Mouse (Mus musculus) bone marrow, adult 2 months (tissue): ENCODE results near the gene Ak4. TPM values are rescaled to one million over a fixed set of nuclear protein-coding genes. Genes with fewer than 3 reads are reported as not detected.
"Not testable (repeated sequence)": the region's sequence is repeated elsewhere in the genome, so short reads cannot be mapped to it uniquely, and the experiment has no call there.

Source experiments
- H3K27ac ChIP-seq: fragments of 200-500 bp; 2 replicates; pipeline ENCODE4 v1.5.1; 2012; ENCODE audit warnings: low read depth, mild to moderate bottlenecking, control low read depth, inconsistent platforms, low read length; ENCODE audit not compliant: control insufficient read depth, poor library complexity, insufficient read depth
- H3K4me1 ChIP-seq: fragments of 200-500 bp; 2 replicates; pipeline ENCODE4 v1.6.1; 2011; ENCODE audit warnings: low read length; ENCODE audit not compliant: control insufficient read depth, insufficient read depth
- H3K4me3 ChIP-seq: fragments of 200-500 bp; replicated peaks from 2 replicates; pipeline ENCODE3; 2011; ENCODE audit warnings: mild to moderate bottlenecking, low read depth, low read length, control low read depth; ENCODE audit not compliant: control insufficient read depth
- CTCF ChIP-seq: fragments of 200-500 bp; IDR thresholded peaks from 2 replicates; pipeline ENCODE4 v1.5.1; 2011; ENCODE audit warnings: low read length, control low read depth; ENCODE audit not compliant: control insufficient read depth, insufficient read depth
- POLR2A ChIP-seq: fragments of 200-500 bp; IDR thresholded peaks from 2 replicates; pipeline ENCODE4 v1.6.1; 2011; ENCODE audit warnings: low read depth, mild to moderate bottlenecking, control low read depth, low read length, borderline replicate concordance; ENCODE audit not compliant: control insufficient read depth
- WGBS: fragments of 180-500 bp; shearing (Covaris S2); methylation state at CpG from one replicate; pipeline ENCODE4 v1.1.7; 2018; 5-methylcytosine and 5-hydroxymethylcytosine counted together
- polyA plus RNA-seq: library from polyadenylated mRNA; stranded (reverse); fragments of >200 nt; gene quantifications from 2 replicates; pipeline ENCODE4 v1.2.4, GENCODE M21; 2011; ENCODE audit warnings: low replicate concordance; ENCODE audit not compliant: missing spikeins, insufficient read depth, insufficient read length

Gene Ak4
- polyA plus RNA-seq, 1 experiment = 2.4 TPM

- TF ChIP-seq CTCF (no peak), POLR2A (no peak)
- Histone ChIP-seq H3K4me3 (no peak overlapping the region), H3K27ac (no peak overlapping the region), H3K4me1 (no peaks in the 10 kb centered on the region)
- WGBS = 55% methylated on average over 2 of the region's 2 CpGs
These were observed 34.1 kb upstream of the Ak4 start for GRCm38 (mm10) chr4:101385002-101385401.

GRCm38 (mm10) chr4:101388246-101388645 lies 30.8 kb upstream of the Ak4 start:
- Histone ChIP-seq H3K4me1 (no peaks in the 10 kb centered on the region), H3K4me3 (no peak overlapping the region), H3K27ac (no peak overlapping the region)
- TF ChIP-seq CTCF (no peak), POLR2A (no peak)
- WGBS = 84% methylated on average over 8 of the region's 8 CpGs

- H3K4me1 ChIP-seq, H3K27ac ChIP-seq, H3K4me3 ChIP-seq: not testable (repeated sequence)
- WGBS = 60% methylated on average over 6 of the region's 6 CpGs
These were observed 30.4 kb upstream of the Ak4 start for GRCm38 (mm10) chr4:101388656-101389055.

GRCm38 (mm10) chr4:101392229-101392628 lies 26.8 kb upstream of the Ak4 start:
- peak; percentile 68 for TF ChIP-seq CTCF
- no peak for TF ChIP-seq POLR2A
- H3K4me1 ChIP-seq = no peaks in the 10 kb centered on the region
- no peak overlapping the region for H3K27ac ChIP-seq
- H3K4me3 ChIP-seq = no peak overlapping the region
- WGBS = 55% methylated on average over 2 of the region's 2 CpGs

GRCm38 (mm10) chr4:101393292-101393711 lies 25.8 kb upstream of the Ak4 start:
- H3K27ac ChIP-seq = no peak overlapping the region
- no peak for TF ChIP-seq CTCF
- no peak for TF ChIP-seq POLR2A
- 68% methylated on average over 5 of the region's 5 CpGs for WGBS
- H3K4me1 ChIP-seq = no peaks in the 10 kb centered on the region
- no peak overlapping the region for H3K4me3 ChIP-seq

- TF ChIP-seq POLR2A (no peak), CTCF (no peak)
- WGBS = 86% methylated on average over 8 of the region's 8 CpGs
- H3K4me3 ChIP-seq = no peak overlapping the region
- H3K4me1 ChIP-seq = no peaks in the 10 kb centered on the region
- no peak overlapping the region for H3K27ac ChIP-seq
These were observed 24.0 kb upstream of the Ak4 start for GRCm38 (mm10) chr4:101395021-101395533.

GRCm38 (mm10) chr4:101400025-101400594 lies 19.0 kb upstream of the Ak4 start:
- WGBS = 71% methylated on average over 4 of the region's 4 CpGs
- H3K27ac ChIP-seq = no peak overlapping the region
- no peak overlapping the region for H3K4me3 ChIP-seq
- H3K4me1 ChIP-seq = no peaks in the 10 kb centered on the region
- TF ChIP-seq CTCF (no peak), POLR2A (no peak)

GRCm38 (mm10) chr4:101401945-101402344 lies 17.1 kb upstream of the Ak4 start:
- TF ChIP-seq CTCF (no peak), POLR2A (no peak)
- Histone ChIP-seq H3K4me3 (no peak overlapping the region), H3K27ac (no peak overlapping the region), H3K4me1 (no peaks in the 10 kb centered on the region)
- 14% methylated on average over 1 of the region's 1 CpGs for WGBS

- Histone ChIP-seq H3K27ac (no peak overlapping the region), H3K4me1 (no peaks in the 10 kb centered on the region), H3K4me3 (no peak overlapping the region)
- TF ChIP-seq CTCF (no peak), POLR2A (no peak)
- WGBS = 69% methylated on average over 3 of the region's 3 CpGs
These were observed 14.2 kb upstream of the Ak4 start for GRCm38 (mm10) chr4:101404863-101405262.
